Comparison of ENCODE assay signal across 17 mouse cellular contexts in the genomic region with DNA sequence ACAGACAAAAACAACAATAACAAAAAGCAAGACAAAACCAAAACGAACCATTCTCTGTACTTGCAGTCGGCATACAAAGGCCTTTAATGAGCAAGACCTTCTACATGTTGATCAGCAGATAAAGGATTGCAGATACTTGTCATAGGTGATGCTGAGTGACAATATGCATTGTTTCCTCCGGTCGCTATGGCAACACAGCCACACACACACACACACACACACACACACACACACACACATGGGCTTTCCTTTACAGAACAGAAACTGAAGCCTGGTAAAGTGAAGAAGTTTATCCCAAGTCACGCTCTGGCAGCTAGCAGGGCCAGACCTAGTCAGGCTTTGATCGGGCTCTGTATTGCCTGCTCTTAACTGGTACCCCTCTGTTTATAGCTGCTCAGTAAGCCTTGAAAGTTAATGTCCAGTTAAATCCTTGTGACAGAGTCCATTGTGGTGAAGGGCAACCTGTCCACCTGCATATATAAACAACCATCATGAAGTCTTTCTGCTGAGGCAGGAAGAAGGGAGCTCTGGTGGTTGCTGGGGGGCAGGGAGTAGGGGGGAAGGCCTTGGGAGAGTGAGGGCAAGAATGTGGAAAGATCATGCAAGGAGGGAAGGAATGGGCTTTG. TPM values are rescaled to one million over a fixed set of nuclear protein-coding genes. Genes with fewer than 3 reads are reported as not detected.
DNase-seq lines count a peak whose midpoint lies in the region; ATAC-seq lines count a peak whose summit lies in the region.
"Had no signal": no experiment of that assay in that cellular context is flagged by ENCODE, and none has a peak within 500 bp of the region (broad histone marks: within the 10 kb centered on the region; RNA-seq: fewer than 3 reads in every experiment).

No protein-coding gene starts in this region.

- peak overlapping the region; percentile 29; the same call in 1 of the 2 replicates for H3K27ac ChIP-seq in heart, embryonic 11.5 days (ENCODE audit: low read depth, low read length)
- no peak overlapping the region for H3K27ac ChIP-seq in heart, embryonic 12.5 days (ENCODE audit: poor library complexity, severe bottlenecking)
- H3K27ac ChIP-seq: intestine, embryonic 15.5 days; limb, embryonic 13.5 days; midbrain, embryonic 12.5 days; neural tube, embryonic 13.5 days; stomach, embryonic 15.5 days had no signal

- H3K27me3 ChIP-seq in heart, embryonic 11.5 days (ENCODE audit: control insufficient read depth, insufficient read depth, low read length): no peaks in the 10 kb centered on the region
- no peaks in the 10 kb centered on the region for H3K27me3 ChIP-seq in heart, embryonic 12.5 days (replicated peaks)
- H3K27me3 ChIP-seq: intestine, embryonic 15.5 days; limb, embryonic 13.5 days; midbrain, embryonic 12.5 days; neural tube, embryonic 13.5 days; stomach, embryonic 15.5 days had no signal

- no peak overlapping the region for H3K4me3 ChIP-seq in heart, embryonic 11.5 days (ENCODE audit: low read depth, low read length)
- H3K4me3 ChIP-seq in heart, embryonic 12.5 days: no peak overlapping the region
- H3K4me3 ChIP-seq: erythroblast, embryonic 14.5 days; intestine, embryonic 15.5 days; limb, embryonic 13.5 days; midbrain, embryonic 12.5 days; neural tube, embryonic 13.5 days; stomach, embryonic 15.5 days had no signal

- H3K4me1 ChIP-seq in heart, embryonic 11.5 days (ENCODE audit: control insufficient read depth, insufficient read depth, low read length): peaks cover 24% of the 10 kb centered on the region
- H3K4me1 ChIP-seq in heart, embryonic 12.5 days (replicated peaks): peaks cover 47% of the 10 kb centered on the region
- H3K4me1 ChIP-seq: intestine, embryonic 15.5 days; limb, embryonic 13.5 days; midbrain, embryonic 12.5 days; neural tube, embryonic 13.5 days; stomach, embryonic 15.5 days had no signal

- no peak overlapping the region; the same call in 1 of the 2 replicates for H3K4me2 ChIP-seq in heart, embryonic 11.5 days
- no peak overlapping the region for H3K4me2 ChIP-seq in heart, embryonic 12.5 days
- H3K4me2 ChIP-seq: intestine, embryonic 15.5 days; limb, embryonic 13.5 days; midbrain, embryonic 12.5 days; neural tube, embryonic 13.5 days; stomach, embryonic 15.5 days had no signal

- peak; percentile 73 to 74 for DNase-seq in B cell, adult 2 months
- DNase-seq in induced T-regulatory cell, adult 2 months (ENCODE audit: low read depth): peak; percentile 77
- DNase-seq in kidney, postnatal 25 days: peak; percentile 37 to 72
- no peak for DNase-seq in gastrocnemius, postnatal 36 days
- no peak for DNase-seq in gastrocnemius, postnatal 10 days
- DNase-seq in right cerebral cortex, postnatal 14 days: no peak
- DNase-seq: adrenal gland, adult 2 months; lung, adult 2 months; right cerebral cortex, adult 18-20 months had no signal

- no peaks in the 10 kb centered on the region for H3K9me3 ChIP-seq in heart, embryonic 11.5 days (replicated peaks; ENCODE audit: control insufficient read depth, low read length)
- no peaks in the 10 kb centered on the region for H3K9me3 ChIP-seq in heart, embryonic 12.5 days (replicated peaks)
- H3K9me3 ChIP-seq: intestine, embryonic 15.5 days; limb, embryonic 13.5 days; midbrain, embryonic 12.5 days; neural tube, embryonic 13.5 days; stomach, embryonic 15.5 days had no signal

- no peak overlapping the region for H3K9ac ChIP-seq in heart, embryonic 11.5 days (ENCODE audit: low read depth, low read length)
- H3K9ac ChIP-seq in heart, embryonic 12.5 days: no peak overlapping the region
- H3K9ac ChIP-seq: intestine, embryonic 15.5 days; limb, embryonic 13.5 days; midbrain, embryonic 12.5 days; neural tube, embryonic 13.5 days; stomach, embryonic 15.5 days had no signal

- 83% methylated on average over 6 of the region's 6 CpGs for WGBS in heart, embryonic 11.5 days (ENCODE audit: insufficient replicate concordance)
- WGBS in heart, embryonic 12.5 days: 69% methylated on average over 6 of the region's 6 CpGs

- intact Hi-C loops in gastrocnemius, postnatal 36 days (cut with DNase I): no loop called here

- no peak for ATAC-seq in heart, embryonic 11.5 days (replicated peaks; ENCODE audit: insufficient number of reproducible peaks, low FRiP score, low TSS enrichment)
- no peak for ATAC-seq in heart, embryonic 12.5 days (ENCODE audit: insufficient number of reproducible peaks, low FRiP score)
- ATAC-seq: intestine, embryonic 15.5 days had no signal

- no peaks in the 10 kb centered on the region for H3K36me3 ChIP-seq in heart, embryonic 11.5 days (ENCODE audit: control insufficient read depth, insufficient read depth, low read length)
- no peaks in the 10 kb centered on the region for H3K36me3 ChIP-seq in heart, embryonic 12.5 days
- H3K36me3 ChIP-seq: intestine, embryonic 15.5 days; limb, embryonic 13.5 days; midbrain, embryonic 12.5 days; neural tube, embryonic 13.5 days; stomach, embryonic 15.5 days had no signal

RNA-seq across cellular contexts. Expression of a gene that starts 44.4 kb away (rescaled TPM):
- polyA plus RNA-seq in heart, embryonic 11.5 days (2014; fragmentation: Nextera tagmentation; extraction: Ambion mirVana): 41.1 and 43.4 TPM in 2 replicates
- 43.0 and 45.6 TPM in 2 replicates for polyA plus RNA-seq in heart, embryonic 12.5 days (2016; fragmentation: Nextera tagmentation; extraction: Ambion mirVana)
- 10 to 100 TPM; 63.7 to 67.8 TPM for total RNA-seq in gastrocnemius, postnatal 36 days (2021)
- total RNA-seq in gastrocnemius, postnatal 10 days (2021): 10 to 100 TPM; 68.2 to 69.3 TPM

Comparison
In these comparisons a context has a peak if more than half of its experiments do, and no peak if none do; other contexts are left out.
1. DNase-seq: peak in B cell, adult 2 months (2 of 2), induced T-regulatory cell, adult 2 months (single experiment) and kidney, postnatal 25 days (2 of 2); none in gastrocnemius, postnatal 36 days (0 of 2), gastrocnemius, postnatal 10 days (single experiment) and right cerebral cortex, postnatal 14 days (single experiment).